Mouse (Mus musculus) forebrain, embryonic 16.5 days (tissue): ENCODE results near the gene A3galt2. TPM values are rescaled to one million over a fixed set of nuclear protein-coding genes. Genes with fewer than 3 reads are reported as not detected.

Experiments used
- ATAC-seq: fragments of 200-750 bp; cut with Nextera tagmentation; 2 replicates; pipeline ENCODE4 v1.8.0; 2017; ENCODE audit warnings: mild to moderate bottlenecking, moderate library complexity
- H3K27ac ChIP-seq: fragments of 300-500 bp; sonication (generic); 2 replicates; pipeline ENCODE4 v1.5.1; 2014; ENCODE audit warnings: low read length, control low read depth
- H3K27me3 ChIP-seq: fragments of 300-500 bp; sonication (generic); replicated peaks from 2 replicates; pipeline ENCODE4 v1.6.1; 2014; ENCODE audit warnings: low read length; ENCODE audit not compliant: control insufficient read depth, insufficient read depth
- H3K36me3 ChIP-seq: fragments of 300-500 bp; sonication (generic); 2 replicates; pipeline ENCODE4 v1.6.1; 2014; ENCODE audit not compliant: control insufficient read depth, insufficient read depth
- H3K4me1 ChIP-seq: fragments of 300-500 bp; sonication (generic); replicated peaks from 2 replicates; pipeline ENCODE4 v1.6.1; 2014; ENCODE audit warnings: low read length; ENCODE audit not compliant: control insufficient read depth, insufficient read depth
- H3K4me2 ChIP-seq: fragments of 300-500 bp; sonication (generic); 2 replicates; pipeline ENCODE4 v1.6.1; 2014; ENCODE audit warnings: mild to moderate bottlenecking, low read length, control low read depth
- H3K4me3 ChIP-seq: fragments of 300-500 bp; sonication (generic); replicated peaks from 2 replicates; pipeline ENCODE4 v1.5.1; 2014; ENCODE audit warnings: mild to moderate bottlenecking, low read length, control low read depth
- H3K9ac ChIP-seq: fragments of 300-500 bp; sonication (generic); replicated peaks from 2 replicates; pipeline ENCODE4 v1.6.1; 2014; ENCODE audit warnings: low read depth, low read length, control low read depth
- H3K9me3 ChIP-seq: fragments of 300-500 bp; sonication (generic); 2 replicates; pipeline ENCODE4 v1.6.1; 2016; ENCODE audit warnings: low read length; ENCODE audit not compliant: control insufficient read depth
- WGBS: fragments of 180-500 bp; shearing (Covaris S2); extraction: QIAGEN DNeasy Blood & Tissue Kit; methylation state at CpG from one replicate; pipeline ENCODE4 v1.1.7; 2014; 5-methylcytosine and 5-hydroxymethylcytosine counted together
- polyA plus RNA-seq: library from polyadenylated mRNA; unstranded; fragments of >200 nt; fragmentation: Nextera tagmentation; extraction: Ambion mirVana; gene quantifications from 2 replicates; pipeline ENCODE4 v1.2.1, GENCODE M21; 2015

The A3galt2 gene
- polyA plus RNA-seq, 1 experiment from 2014 or later = 0.63 TPM

- no peak overlapping the region for H3K4me2 ChIP-seq
- no peaks in the 10 kb centered on the region for H3K36me3 ChIP-seq
- ATAC-seq = no peak
- no peak overlapping the region for H3K9ac ChIP-seq
- no peak overlapping the region for H3K4me3 ChIP-seq
- no peak overlapping the region for H3K27ac ChIP-seq
- peaks cover 4% of the 10 kb centered on the region for H3K9me3 ChIP-seq
- 91% methylated on average over 20 of the region's 20 CpGs for WGBS
- H3K27me3 ChIP-seq = no peaks in the 10 kb centered on the region
- H3K4me1 ChIP-seq = no peaks in the 10 kb centered on the region
These were observed 11.8 kb downstream of the A3galt2 start for GRCm38 (mm10) chr4:128766929-128767328.

- Histone ChIP-seq H3K4me3 (no peak overlapping the region), H3K27ac (no peak overlapping the region), H3K9me3 (no peaks in the 10 kb centered on the region; the same call in 1 of the 2 replicates), H3K4me2 (no peak overlapping the region), H3K27me3 (no peaks in the 10 kb centered on the region), H3K4me1 (no peaks in the 10 kb centered on the region), H3K9ac (no peak overlapping the region), H3K36me3 (no peaks in the 10 kb centered on the region)
- WGBS = 83% methylated on average over 13 of the region's 13 CpGs
- no peak for ATAC-seq
These were observed 13.0 kb downstream of the A3galt2 start for GRCm38 (mm10) chr4:128768120-128768519.

- Histone ChIP-seq H3K9me3 (no peaks in the 10 kb centered on the region), H3K4me2 (no peak overlapping the region), H3K4me1 (no peaks in the 10 kb centered on the region), H3K36me3 (peaks cover 6% of the 10 kb centered on the region; the same call in 1 of the 2 replicates), H3K4me3 (no peak overlapping the region), H3K27me3 (no peaks in the 10 kb centered on the region), H3K27ac (no peak overlapping the region), H3K9ac (no peak overlapping the region)
- ATAC-seq = no peak
- WGBS = 80% methylated on average over 13 of the region's 13 CpGs
These were observed 14.6 kb downstream of the A3galt2 start for GRCm38 (mm10) chr4:128769569-128770355.

- no peak for ATAC-seq
- Histone ChIP-seq H3K4me3 (no peak overlapping the region), H3K9ac (no peak overlapping the region), H3K36me3 (peaks cover 12% of the 10 kb centered on the region), H3K27me3 (no peaks in the 10 kb centered on the region), H3K27ac (no peak overlapping the region), H3K9me3 (no peaks in the 10 kb centered on the region), H3K4me1 (no peaks in the 10 kb centered on the region), H3K4me2 (no peak overlapping the region)
- 86% methylated on average over 5 of the region's 5 CpGs for WGBS
These were observed 15.5 kb downstream of the A3galt2 start for GRCm38 (mm10) chr4:128770698-128771097.

- Histone ChIP-seq H3K36me3 (peaks cover 27% of the 10 kb centered on the region), H3K4me3 (no peak overlapping the region), H3K4me1 (no peaks in the 10 kb centered on the region), H3K4me2 (no peak overlapping the region), H3K27me3 (no peaks in the 10 kb centered on the region), H3K9me3 (no peaks in the 10 kb centered on the region), H3K27ac (no peak overlapping the region), H3K9ac (no peak overlapping the region)
- no peak for ATAC-seq
- 87% methylated on average over 11 of the region's 11 CpGs for WGBS
These were observed 18.7 kb downstream of the A3galt2 start for GRCm38 (mm10) chr4:128773820-128774219.

GRCm38 (mm10) chr4:128774467-128774866 lies 19.3 kb downstream of the A3galt2 start:
- WGBS = 93% methylated on average over 9 of the region's 9 CpGs
- Histone ChIP-seq H3K4me2 (no peak overlapping the region), H3K36me3 (peaks cover 27% of the 10 kb centered on the region), H3K9me3 (no peaks in the 10 kb centered on the region), H3K4me3 (no peak overlapping the region), H3K4me1 (no peaks in the 10 kb centered on the region), H3K27me3 (no peaks in the 10 kb centered on the region), H3K27ac (no peak overlapping the region), H3K9ac (no peak overlapping the region)
- no peak for ATAC-seq

GRCm38 (mm10) chr4:128776568-128777289 lies 21.6 kb downstream of the A3galt2 start:
- H3K9ac ChIP-seq = no peak overlapping the region
- H3K4me3 ChIP-seq = no peak overlapping the region
- WGBS = 36% methylated on average over 20 of the region's 20 CpGs
- H3K4me1 ChIP-seq = no peaks in the 10 kb centered on the region
- H3K27me3 ChIP-seq = no peaks in the 10 kb centered on the region
- H3K27ac ChIP-seq = no peak overlapping the region
- peak; percentile 64 for ATAC-seq
- H3K4me2 ChIP-seq = no peak overlapping the region
- no peaks in the 10 kb centered on the region for H3K9me3 ChIP-seq
- H3K36me3 ChIP-seq = peaks cover 33% of the 10 kb centered on the region

GRCm38 (mm10) chr4:128777593-128777992 lies 22.4 kb downstream of the A3galt2 start:
- ATAC-seq = no peak
- H3K27me3 ChIP-seq = no peaks in the 10 kb centered on the region
- WGBS = 81% methylated on average over 11 of the region's 11 CpGs
- H3K9me3 ChIP-seq = no peaks in the 10 kb centered on the region
- no peak overlapping the region for H3K9ac ChIP-seq
- no peak overlapping the region for H3K4me2 ChIP-seq
- H3K4me1 ChIP-seq = no peaks in the 10 kb centered on the region
- H3K36me3 ChIP-seq = peaks cover 37% of the 10 kb centered on the region
- no peak overlapping the region for H3K4me3 ChIP-seq
- no peak overlapping the region for H3K27ac ChIP-seq

- Histone ChIP-seq H3K36me3 (peaks cover 46% of the 10 kb centered on the region), H3K4me1 (no peaks in the 10 kb centered on the region), H3K27ac (no peak overlapping the region), H3K4me2 (no peak overlapping the region), H3K9ac (no peak overlapping the region), H3K4me3 (no peak overlapping the region), H3K9me3 (no peaks in the 10 kb centered on the region), H3K27me3 (no peaks in the 10 kb centered on the region)
- WGBS = 91% methylated on average over 7 of the region's 7 CpGs
- ATAC-seq = no peak
These were observed 26.9 kb downstream of the A3galt2 start for GRCm38 (mm10) chr4:128782037-128782436.
